Mouse (Mus musculus) cerebellum, adult 9-10 months (tissue): ENCODE measurements at regions not wholly inside any gene's neighbourhood (a gene's known extent, or its start where the extent isn't known, plus 50 kb on each side); places are given as distances from the start of the nearest gene placed in this dataset.
A peak's percentile ranks its signal among the peaks of the same experiment; 100 is the strongest.
"Not testable (repeated sequence)": the region's sequence is repeated elsewhere in the genome, so short reads cannot be mapped to it uniquely, and the experiment has no call there.

Experiments used
- DNase-seq: peaks from one replicate; pipeline ENCODE4 v3.0.0; 2022

DNA sequence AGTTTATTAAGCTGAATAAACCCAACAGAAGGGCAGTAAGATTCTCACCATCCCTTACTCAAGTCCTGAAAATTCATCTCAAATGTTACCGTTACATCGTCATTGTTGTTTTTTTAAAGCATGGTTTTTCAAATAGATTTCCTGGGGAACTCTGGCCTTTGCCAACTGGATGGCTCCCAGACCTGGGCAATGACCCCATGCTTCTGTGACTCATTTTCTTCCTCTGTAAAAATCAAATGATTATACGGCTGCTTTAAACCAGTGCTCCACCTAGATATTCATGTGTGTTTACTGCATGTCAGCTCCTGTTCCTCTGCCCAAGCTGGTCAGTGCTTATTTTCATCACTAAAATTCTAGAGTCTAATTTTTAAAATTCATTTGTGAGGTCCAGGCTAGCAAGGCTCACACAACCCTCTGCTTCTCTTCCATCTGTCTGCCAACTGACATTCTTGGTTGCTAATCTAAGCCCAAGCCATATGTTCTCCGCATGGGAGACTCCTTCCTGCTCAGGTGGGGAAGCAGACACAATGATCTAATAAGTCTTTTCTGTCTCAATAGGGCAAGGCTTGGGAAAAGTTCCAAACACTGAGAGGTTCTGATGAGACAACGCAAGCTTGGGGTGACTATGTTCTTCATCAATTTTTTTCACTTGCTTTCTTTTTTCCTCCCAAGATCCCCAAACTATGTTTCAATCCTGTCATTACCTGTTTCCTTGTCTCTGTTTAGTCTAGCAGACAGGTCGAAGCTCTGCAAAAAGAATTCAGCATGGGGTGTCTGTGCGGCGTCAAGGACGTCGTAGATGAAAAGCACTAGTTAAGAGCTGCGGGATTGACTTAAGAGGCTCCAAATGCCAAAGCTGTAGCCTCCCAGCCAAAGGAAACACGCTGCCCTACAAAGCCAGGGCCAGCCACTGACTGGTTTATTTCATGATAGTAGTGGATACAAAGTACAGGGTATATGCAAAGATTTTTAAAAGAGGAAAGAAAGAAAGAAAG is 594.7 kb downstream of the Efna5 start:
- peak; percentile 80 for DNase-seq

GRCm38 (mm10) chr17:62280201-62280600 is 600.9 kb downstream of the Efna5 start:
- no peak for DNase-seq

- no peak for DNase-seq
Observed at GRCm38 (mm10) chr17:62271399-62271798, 609.7 kb downstream of the Efna5 start.

- DNase-seq: no peak
Observed at GRCm38 (mm10) chr17:62269279-62269678, 611.8 kb downstream of the Efna5 start.

DNA sequence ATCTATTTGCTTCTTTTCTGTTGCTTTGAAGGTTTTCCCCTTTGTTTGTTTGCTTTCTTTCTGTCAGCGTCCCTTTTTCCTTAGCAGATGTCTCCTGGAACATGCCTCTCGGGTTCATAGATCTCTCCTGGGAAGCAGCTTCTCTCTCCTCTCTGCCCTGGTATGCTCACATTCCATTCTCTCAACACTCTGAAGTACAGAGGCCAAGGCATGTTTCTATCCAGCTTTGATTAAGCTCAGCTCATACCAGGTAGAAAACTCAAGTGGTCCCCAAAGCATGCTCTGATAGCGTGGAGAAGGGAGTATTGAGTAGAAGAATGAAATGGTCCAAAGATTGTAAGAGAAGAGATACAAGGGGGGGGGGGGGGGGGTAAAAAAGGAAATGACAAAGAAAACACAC is 627.7 kb downstream of the Efna5 start:
- no peak for DNase-seq

GRCm38 (mm10) chr17:62248011-62248410 is 633.1 kb downstream of the Efna5 start:
- DNase-seq: no peak

DNA sequence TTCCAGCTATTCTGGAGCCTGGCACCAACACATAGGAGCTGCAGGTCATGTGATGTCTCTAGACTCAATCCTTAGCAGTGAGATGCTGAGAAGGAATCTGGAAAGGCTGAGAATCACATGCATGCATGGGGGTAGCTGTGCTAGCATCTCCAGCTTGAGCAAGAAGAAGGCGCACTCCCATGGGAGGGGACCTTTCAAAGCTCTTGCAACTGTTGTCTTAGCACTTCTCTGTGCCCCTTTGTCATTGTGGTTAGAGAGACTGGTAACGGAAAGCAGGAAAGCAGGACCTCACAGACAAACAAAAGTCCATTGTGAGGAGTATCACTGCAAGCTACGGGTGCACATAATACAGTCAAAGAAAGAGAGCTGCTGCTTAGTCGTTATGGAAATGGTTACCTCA is 634.5 kb downstream of the Efna5 start:
- no peak for DNase-seq

- DNase-seq: no peak
Observed at GRCm38 (mm10) chr17:62230939-62231338, 650.2 kb downstream of the Efna5 start.

DNA sequence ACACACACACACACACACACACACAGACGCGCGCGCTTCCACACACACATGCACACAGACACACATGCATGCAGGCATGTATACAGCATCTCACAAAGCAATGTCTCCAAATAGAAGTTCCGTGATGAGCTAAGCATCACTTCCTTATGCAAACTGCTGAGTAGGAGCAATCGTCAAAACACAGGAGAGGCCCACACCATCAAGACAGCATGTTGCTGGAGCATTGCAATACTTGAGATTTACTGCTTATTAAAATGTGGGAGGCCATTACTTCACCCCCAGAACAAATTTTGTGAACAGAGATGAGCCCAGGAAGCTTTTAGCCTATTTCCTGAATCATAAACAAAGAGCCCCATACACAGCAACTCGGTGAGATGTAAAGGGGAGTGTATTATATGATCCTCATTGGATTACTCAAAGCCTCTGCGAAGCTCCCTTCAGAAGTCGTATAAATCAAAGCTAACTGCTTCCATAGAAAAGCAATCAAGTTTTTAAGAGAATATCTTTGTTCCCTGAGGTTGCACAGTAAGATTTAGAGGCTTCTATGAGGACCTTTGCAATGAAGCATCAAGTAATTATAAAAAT is 670.6 kb downstream of the Efna5 start:
- no peak for DNase-seq

- no peak for DNase-seq
Observed at GRCm38 (mm10) chr17:62202658-62203057, 678.5 kb downstream of the Efna5 start.

DNA sequence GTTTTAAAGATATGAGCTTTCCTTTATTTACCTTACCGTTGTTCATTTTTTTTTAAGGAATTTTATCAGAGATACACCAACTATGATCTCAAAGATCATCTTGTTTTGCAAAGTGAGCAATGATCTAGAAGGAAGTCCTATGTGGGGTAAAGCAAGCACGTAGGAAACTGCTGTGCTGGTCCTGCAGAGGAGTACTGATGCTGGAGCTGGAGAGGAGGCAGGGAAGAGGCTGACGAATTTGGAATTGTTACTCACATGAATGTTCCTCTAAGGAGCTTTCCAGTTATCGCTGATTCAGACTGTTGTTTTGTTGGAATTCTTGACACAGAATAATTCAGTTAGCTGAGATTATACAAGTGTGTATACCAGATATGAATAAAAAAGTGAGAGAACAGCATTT is 680.6 kb downstream of the Efna5 start:
- DNase-seq: no peak

DNA sequence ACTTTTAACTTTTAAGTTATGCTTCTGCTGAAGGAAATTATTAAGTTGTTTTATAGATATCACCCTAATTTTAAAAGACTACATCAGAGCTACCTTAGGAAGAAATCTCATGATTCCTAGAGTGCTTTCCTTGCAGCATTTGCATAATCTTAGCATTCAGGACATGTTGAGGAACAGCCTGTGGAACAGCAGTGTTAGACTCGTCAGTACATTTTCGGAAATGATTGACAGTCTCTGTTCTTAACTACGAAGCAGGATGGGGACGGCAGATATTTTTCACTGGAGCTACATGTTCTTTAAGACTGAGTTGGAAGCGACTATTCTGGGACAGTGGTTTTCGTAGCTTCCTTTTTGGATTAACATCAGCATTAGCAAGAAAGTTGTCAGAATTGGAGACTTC is 681.6 kb downstream of the Efna5 start:
- no peak for DNase-seq

GRCm38 (mm10) chr17:62178612-62179210 is 702.4 kb downstream of the Efna5 start:
- DNase-seq: no peak

GRCm38 (mm10) chr17:62176336-62176735 is 704.8 kb downstream of the Efna5 start:
- DNase-seq: no peak

DNA sequence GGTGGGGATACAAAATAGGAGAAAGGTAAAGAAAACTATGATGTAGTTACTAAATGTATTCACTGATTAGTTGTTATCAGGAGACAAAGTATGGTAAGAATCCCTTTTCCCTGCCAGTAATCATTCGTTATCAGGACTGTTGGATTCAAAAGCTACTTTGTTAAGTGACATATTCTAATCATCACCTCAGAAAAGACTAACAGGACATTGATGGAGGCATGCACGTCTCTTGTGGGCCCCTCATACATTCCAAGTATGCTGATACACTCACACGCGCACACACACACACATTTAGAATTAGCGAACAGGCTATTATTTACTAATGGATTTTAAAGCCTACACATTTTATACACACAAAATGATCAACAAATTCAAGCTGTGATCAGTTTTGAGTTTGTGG is 708.8 kb downstream of the Efna5 start:
- no peak for DNase-seq

GRCm38 (mm10) chr17:62171532-62171931 is 709.6 kb downstream of the Efna5 start:
- DNase-seq: no peak

GRCm38 (mm10) chr17:62161457-62161856 is 719.7 kb downstream of the Efna5 start:
- no peak for DNase-seq

DNA sequence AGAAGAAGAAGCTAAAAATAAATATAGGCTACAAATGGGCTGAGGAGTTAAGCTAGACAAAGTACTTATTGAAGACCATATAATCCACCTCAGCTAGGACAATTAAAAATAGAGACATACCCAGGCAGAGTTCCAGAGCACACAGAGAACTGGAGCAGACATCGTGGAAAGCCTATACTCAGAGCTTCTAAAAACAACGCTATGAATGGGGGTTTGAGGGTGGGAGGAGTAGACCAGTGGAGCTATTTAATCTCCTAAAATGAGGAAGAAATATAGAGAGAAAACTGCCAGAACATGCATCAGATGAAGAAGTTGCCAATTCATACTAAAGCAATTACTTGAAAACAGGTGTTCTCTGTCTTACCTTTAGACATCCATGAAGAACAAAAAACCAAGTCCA is 720.8 kb downstream of the Efna5 start:
- DNase-seq: no peak

- DNase-seq: no peak
Observed at GRCm38 (mm10) chr17:62135050-62135449, 746.1 kb downstream of the Efna5 start.

DNA sequence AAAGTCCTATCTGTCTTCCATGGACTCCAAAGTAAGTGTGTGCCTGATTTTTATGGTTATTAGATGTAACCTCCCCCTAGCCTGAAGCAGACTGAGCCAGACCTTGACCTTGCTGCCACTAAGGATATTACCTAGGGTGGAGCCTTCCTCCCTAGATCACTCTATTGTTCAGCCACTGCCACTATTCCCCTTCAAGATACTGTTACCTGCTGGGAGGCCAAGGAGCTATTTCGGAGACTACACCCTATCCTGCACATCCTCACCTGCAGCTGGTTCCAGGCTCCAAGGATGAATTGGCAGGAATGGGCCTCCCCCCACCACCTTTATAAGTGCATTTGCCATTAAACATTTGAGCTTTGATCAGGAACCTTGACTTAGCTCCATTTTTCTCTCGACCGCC is 769.4 kb downstream of the Efna5 start:
- DNase-seq: not testable (repeated sequence)

DNA sequence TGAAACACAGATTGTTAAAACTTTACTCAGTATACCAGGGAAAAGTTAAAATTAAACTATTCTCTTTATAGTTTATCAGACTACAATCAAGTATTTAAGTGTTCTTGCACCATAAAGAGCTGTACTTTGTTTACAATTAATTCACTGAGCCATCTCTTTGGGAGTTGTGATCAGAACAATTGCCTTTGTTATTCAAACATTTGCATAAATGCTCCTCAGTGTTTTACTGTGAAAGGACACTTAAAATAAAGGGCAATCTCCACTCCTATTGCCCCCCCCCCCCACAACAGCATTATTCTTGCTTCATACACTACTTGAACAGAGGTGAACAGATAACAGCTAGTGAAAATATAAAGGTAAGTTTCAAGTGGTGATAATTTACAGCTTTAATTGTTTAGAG is 772.1 kb downstream of the Efna5 start:
- DNase-seq: no peak

- no peak for DNase-seq
Observed at GRCm38 (mm10) chr17:62083281-62083680, 797.8 kb downstream of the Efna5 start.

GRCm38 (mm10) chr17:62077604-62078003 is 803.5 kb downstream of the Efna5 start:
- DNase-seq: no peak

DNA sequence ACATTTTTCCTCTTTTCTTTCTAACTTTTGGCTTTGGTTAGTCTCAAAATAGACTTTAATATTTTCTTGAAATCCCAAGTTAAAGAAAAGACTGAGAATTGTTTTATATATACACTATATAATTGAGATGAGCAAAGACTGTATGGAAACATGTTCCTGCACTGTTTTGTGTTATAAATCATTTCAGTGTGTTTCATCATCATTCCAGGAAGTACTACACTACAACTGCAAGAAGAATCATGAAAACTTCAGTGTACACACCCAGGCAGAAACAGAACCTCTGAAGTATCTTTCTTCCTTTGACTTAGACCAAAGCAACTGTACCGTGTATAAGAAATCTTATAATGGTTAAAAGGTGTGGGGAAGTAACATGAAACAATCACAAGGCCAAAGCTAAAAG is 816.2 kb downstream of the Efna5 start:
- DNase-seq: no peak
